Mouse (Mus musculus): Measurements from ENCODE around the gene Gprasp2.
"Not testable (repeated sequence)": the region's sequence is repeated elsewhere in the genome, so short reads cannot be mapped to it uniquely, and the experiment has no call there.

DNA sequence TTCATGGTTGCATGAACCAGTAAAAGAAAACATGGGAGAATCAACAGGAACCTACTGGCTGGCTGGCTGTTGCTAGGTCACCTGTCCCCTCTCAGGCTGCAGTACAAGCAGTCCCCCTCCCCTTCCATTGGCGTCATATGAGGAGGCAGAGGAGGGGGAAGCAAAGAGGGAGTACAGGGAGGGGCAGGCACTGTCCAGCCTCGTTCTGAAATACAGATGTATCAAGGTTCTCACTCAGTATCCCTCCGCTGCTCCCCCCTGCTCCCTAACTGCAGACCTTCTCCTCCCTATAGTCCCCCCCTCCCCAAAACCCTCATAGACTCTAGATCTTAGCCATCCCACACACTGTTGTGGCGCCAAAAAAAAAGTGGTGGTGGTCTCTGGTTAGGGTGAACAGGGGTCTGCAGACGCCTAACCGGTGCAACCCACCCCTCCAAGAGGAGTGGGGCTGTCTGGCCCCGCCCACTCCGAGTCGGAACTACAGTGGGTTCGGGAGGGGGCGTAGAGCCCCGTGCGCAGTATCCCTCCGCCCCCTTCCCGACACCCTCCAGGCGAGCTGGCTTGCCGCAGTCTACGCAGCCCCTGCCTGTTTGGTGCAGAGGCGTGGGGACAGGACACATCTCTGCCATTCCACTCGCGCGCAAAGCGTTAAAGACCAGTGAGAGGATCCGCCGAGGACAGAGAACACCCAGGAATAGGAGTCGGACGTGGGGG lies 43.1 kb upstream of the Gprasp2 start:
- not testable (repeated sequence) for TF ChIP-seq CTCF, EP300 (IDR thresholded peaks at IDR 0.05; ENCODE audit: low read depth)
